Mouse (Mus musculus): Measurements from ENCODE around the gene Cacnb3. TPM values are rescaled to one million over a fixed set of nuclear protein-coding genes. Genes with fewer than 3 reads are reported as not detected.
A peak's percentile ranks its signal among the peaks of the same experiment; 100 is the strongest.

The Cacnb3 gene
- polyA plus RNA-seq, 1 experiment from 2014 or later: 55.7 TPM

DNA sequence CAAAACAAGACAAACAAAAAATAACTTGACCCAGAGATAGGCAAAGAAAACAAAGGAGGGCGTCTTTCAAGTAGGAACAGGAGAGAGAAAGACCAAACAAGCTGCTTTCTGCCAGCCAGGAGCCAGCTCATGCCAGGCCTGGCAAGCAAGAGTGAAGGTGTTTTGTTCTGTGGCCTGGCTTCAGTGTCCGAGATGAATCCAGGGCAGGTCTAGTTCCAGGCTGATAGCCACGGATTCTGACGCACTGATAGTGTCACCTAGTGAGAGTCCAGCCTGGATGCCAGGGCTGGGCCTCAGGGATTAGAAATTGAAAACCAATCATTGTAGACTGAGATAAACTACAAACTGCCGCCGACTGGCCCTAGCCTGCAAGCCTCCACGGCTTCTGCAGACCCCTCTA lies 47.3 kb downstream of the Cacnb3 start:
- peaks cover 22% of the 10 kb centered on the region for H3K4me1 ChIP-seq
- H3K4me3 ChIP-seq: no peak overlapping the region
- no peak overlapping the region for H3K9ac ChIP-seq
- 68% methylated on average over 7 of the region's 7 CpGs for WGBS
- H3K27me3 ChIP-seq: peaks cover 59% of the 10 kb centered on the region
- no peak for ATAC-seq (ENCODE audit: insufficient number of reproducible peaks, insufficient read depth, low FRiP score, low TSS enrichment, low read depth)
- no peak overlapping the region for H3K27ac ChIP-seq
- H3K36me3 ChIP-seq: no peaks in the 10 kb centered on the region
- H3K9me3 ChIP-seq: no peaks in the 10 kb centered on the region
- H3K4me2 ChIP-seq: no peak overlapping the region; the same call in 1 of the 2 replicates

DNA sequence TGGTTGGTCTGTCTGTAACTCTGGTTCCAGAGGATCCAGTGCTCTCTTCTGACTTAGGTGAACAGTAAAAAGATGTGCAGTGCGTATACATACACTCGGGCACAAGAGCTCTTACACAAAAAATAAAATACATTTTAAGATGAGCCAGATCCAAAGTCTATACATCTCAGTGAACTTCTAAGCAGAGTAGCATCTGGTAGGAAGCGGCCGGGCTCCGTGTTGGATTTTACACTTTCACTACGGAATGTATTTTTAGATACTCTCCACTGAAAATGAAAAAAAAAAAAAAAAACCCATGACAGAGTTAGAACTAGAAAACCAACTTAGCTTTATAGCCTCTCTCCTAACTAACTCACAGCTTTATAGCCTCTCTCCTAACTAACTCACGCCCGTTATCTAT lies 50.0 kb downstream of the Cacnb3 start:
- Histone ChIP-seq H3K9ac (no peak overlapping the region), H3K4me2 (no peak overlapping the region), H3K4me1 (peaks cover 16% of the 10 kb centered on the region), H3K36me3 (no peaks in the 10 kb centered on the region), H3K9me3 (no peaks in the 10 kb centered on the region), H3K27ac (no peak overlapping the region), H3K4me3 (no peak overlapping the region), H3K27me3 (peaks cover 35% of the 10 kb centered on the region)
- WGBS: 90% methylated on average over 8 of the region's 8 CpGs
- ATAC-seq (ENCODE audit: insufficient number of reproducible peaks, insufficient read depth, low FRiP score, low TSS enrichment, low read depth): no peak

DNA sequence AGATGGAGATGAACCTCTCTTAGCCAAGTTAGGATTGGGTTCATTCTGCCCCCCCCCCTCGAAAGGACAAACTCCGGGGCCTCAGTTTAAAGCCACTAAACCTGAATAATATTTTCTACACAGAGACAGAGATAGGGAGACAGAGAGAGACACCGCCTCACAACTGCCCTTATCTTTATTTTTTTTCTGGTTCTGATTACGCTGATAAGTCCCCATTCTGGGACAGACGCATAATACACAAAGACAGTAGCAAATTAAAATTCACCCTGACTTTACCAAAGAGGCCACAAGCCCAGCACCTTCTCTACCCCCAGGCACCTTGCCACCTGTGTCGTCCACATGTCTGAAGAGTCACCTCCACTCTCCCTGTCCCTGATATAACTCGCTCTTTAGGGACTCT lies 51.0 kb downstream of the Cacnb3 start:
- ATAC-seq (ENCODE audit: insufficient number of reproducible peaks, insufficient read depth, low FRiP score, low TSS enrichment, low read depth): no peak
- Histone ChIP-seq H3K27me3 (peaks cover 25% of the 10 kb centered on the region), H3K4me1 (peaks cover 7% of the 10 kb centered on the region), H3K9me3 (no peaks in the 10 kb centered on the region), H3K9ac (no peak overlapping the region), H3K36me3 (no peaks in the 10 kb centered on the region), H3K4me2 (no peak overlapping the region), H3K27ac (no peak overlapping the region), H3K4me3 (no peak overlapping the region)
- WGBS: 78% methylated on average over 7 of the region's 7 CpGs

DNA sequence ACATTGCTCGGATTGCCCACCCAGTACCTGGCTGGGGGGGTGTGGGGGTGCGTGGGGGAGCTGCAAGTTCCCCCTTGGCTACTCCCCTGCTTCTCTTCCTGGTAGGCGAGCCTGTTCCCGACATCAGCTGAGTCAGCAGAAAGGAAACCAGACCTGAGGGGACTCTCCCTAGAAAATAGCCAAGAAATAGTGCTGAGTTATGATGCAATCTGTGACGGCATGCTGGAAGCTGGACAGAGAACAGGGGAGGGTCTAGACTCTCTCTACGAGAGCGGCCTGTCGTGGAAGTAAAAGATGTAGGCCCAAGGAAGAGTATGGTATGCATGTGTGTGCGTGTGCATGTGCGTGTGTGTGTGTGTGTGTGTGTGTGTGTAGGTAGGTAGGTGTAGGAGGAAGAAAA lies 52.5 kb downstream of the Cacnb3 start:
- Histone ChIP-seq H3K4me3 (no peak overlapping the region), H3K36me3 (no peaks in the 10 kb centered on the region), H3K4me2 (no peak overlapping the region), H3K4me1 (no peaks in the 10 kb centered on the region), H3K9ac (no peak overlapping the region), H3K27me3 (peaks cover 10% of the 10 kb centered on the region), H3K9me3 (no peaks in the 10 kb centered on the region), H3K27ac (no peak overlapping the region)
- 63% methylated on average over 10 of the region's 10 CpGs for WGBS
- no peak for ATAC-seq (ENCODE audit: insufficient number of reproducible peaks, insufficient read depth, low FRiP score, low TSS enrichment, low read depth)

DNA sequence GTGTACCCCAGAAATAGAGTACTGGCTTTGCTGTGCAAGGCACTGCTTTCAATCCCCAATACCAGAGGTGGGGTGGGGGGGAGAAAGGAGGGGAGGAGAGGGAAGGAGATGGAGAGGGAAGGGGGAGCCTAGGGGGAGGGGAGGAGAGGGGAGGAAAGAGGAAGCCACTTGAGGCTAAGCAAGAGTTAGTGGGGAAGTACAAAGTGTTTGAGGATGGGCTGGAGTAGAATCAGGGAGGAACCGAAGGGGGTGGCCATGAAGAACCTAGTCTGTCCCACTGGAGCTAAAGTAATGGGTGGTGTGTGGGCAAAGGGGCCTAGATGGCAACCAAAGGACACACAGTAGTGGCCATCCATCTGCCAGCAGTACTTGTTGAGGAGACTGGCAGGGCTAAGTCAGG lies 53.1 kb downstream of the Cacnb3 start:
- no peak for ATAC-seq (ENCODE audit: insufficient number of reproducible peaks, insufficient read depth, low FRiP score, low TSS enrichment, low read depth)
- Histone ChIP-seq H3K27me3 (peaks cover 4% of the 10 kb centered on the region), H3K4me3 (no peak overlapping the region), H3K4me2 (no peak overlapping the region), H3K27ac (no peak overlapping the region), H3K4me1 (no peaks in the 10 kb centered on the region), H3K9me3 (no peaks in the 10 kb centered on the region), H3K36me3 (no peaks in the 10 kb centered on the region), H3K9ac (no peak overlapping the region)
- 79% methylated on average over 1 of the region's 1 CpGs for WGBS

DNA sequence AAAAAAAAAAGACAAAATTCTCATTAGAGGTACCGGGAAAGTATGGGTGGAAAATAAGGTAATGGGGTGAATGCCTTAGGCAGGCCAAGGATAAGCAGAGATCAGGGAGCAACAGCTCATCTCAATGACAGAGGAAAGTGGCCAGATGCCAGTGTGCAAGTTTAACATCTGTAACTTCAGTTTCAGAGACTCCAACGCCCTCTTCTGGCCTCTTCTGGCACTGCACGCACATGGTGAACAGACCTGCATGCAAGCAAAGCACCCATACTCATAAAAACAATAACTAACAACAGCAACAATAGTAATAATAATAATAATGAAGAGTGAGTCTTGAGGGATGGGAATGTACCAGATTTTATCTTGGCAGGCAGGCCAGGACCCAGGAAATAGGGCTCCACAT lies 55.3 kb downstream of the Cacnb3 start:
- H3K27ac ChIP-seq: no peak overlapping the region
- ATAC-seq (ENCODE audit: insufficient number of reproducible peaks, insufficient read depth, low FRiP score, low TSS enrichment, low read depth): no peak
- no peaks in the 10 kb centered on the region for H3K4me1 ChIP-seq
- no peak overlapping the region for H3K4me3 ChIP-seq
- H3K27me3 ChIP-seq: no peaks in the 10 kb centered on the region; the same call in 1 of the 2 replicates
- H3K36me3 ChIP-seq: no peaks in the 10 kb centered on the region
- H3K9ac ChIP-seq: no peak overlapping the region
- no peak overlapping the region for H3K4me2 ChIP-seq
- 68% methylated on average over 3 of the region's 3 CpGs for WGBS
- H3K9me3 ChIP-seq: no peaks in the 10 kb centered on the region

DNA sequence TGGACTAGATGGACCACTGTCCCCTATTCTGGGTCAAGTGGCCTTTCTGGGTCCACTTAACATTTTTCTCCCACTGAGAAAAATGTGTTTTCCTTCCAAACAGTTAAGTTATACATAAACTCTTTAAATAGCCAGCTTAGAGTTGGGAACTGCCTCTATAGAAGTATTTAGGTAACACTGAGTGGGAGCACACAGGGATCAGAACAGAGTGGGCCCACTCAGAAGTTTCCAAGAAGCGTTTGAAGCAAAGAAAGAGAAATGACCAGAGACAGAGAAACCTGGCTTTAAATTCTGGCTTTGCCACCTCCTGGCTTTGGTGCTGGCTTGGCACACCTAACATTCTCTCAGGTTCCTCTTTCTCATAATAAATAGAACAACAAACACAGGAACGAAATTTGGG lies 59.0 kb downstream of the Cacnb3 start:
- no peaks in the 10 kb centered on the region for H3K36me3 ChIP-seq
- peaks cover 12% of the 10 kb centered on the region for H3K4me1 ChIP-seq
- no peak overlapping the region for H3K27ac ChIP-seq
- no peak overlapping the region for H3K4me3 ChIP-seq
- no peak overlapping the region for H3K4me2 ChIP-seq
- H3K9me3 ChIP-seq: no peaks in the 10 kb centered on the region
- H3K27me3 ChIP-seq: no peaks in the 10 kb centered on the region
- ATAC-seq (ENCODE audit: insufficient number of reproducible peaks, insufficient read depth, low FRiP score, low TSS enrichment, low read depth): no peak
- 81% methylated on average over 2 of the region's 2 CpGs for WGBS
- H3K9ac ChIP-seq: no peak overlapping the region

DNA sequence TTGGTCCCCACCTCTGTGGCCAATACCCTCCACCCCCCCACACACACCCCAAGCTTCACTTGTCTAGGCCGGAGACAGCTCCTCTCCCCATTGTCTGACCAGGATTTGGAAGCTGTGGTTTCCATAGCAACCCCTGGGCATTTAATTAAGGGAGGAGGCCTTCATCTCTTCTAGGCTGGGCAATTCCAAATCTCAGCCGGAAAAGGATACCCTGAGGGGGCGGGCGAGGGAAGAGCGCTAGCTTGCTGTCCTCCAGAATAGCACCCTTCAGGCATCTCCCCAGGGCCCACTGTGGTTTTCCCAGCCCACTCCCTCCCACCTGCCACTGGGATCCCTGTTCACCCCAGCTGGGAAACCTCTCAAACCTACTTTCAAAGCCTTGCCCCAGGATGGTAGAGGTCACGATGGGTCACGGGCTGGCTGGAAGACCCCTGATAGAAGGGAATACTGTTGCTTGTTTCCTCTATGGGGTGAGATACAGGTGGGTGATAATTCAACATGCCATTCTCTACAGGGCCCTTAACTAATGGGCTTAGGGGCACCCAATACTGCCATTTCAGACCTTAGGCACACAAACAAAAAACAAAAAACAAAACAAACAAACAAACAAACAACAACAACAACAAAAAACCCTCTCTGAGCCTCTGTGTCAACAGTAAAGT lies 61.0 kb downstream of the Cacnb3 start:
- Histone ChIP-seq H3K36me3 (no peaks in the 10 kb centered on the region), H3K27ac (no peak overlapping the region), H3K9me3 (no peaks in the 10 kb centered on the region), H3K4me1 (peaks cover 12% of the 10 kb centered on the region), H3K4me3 (no peak overlapping the region), H3K27me3 (no peaks in the 10 kb centered on the region), H3K4me2 (no peak overlapping the region), H3K9ac (no peak overlapping the region)
- no peak for ATAC-seq (ENCODE audit: insufficient number of reproducible peaks, insufficient read depth, low FRiP score, low TSS enrichment, low read depth)
- WGBS: 18% methylated on average over 7 of the region's 7 CpGs

DNA sequence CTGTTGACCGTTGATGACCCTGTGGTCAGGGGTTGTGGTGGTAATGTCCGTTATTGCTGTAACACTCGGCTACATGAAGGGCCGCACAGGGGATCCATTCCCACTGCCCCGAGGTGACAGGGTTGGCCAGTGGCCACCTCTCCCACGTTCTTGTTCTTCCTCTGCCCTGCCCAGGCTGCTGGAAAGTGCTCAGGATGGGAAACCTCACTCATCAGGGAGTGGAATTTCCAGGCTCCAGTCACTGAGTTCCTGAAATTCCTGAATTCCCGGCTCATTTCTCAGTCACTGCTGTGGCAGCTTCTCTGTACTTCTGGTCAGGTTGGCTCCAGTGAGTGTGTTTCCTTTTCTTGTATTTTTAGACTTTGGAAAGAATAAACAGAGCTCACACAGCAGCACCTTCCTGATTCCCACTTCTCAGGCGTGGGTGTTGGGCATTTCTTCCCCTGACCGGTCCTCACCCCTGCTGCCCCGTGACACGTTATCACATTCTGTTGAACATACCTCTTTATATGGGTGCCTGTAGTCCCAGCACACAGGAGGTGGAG lies 61.6 kb downstream of the Cacnb3 start:
- Histone ChIP-seq H3K4me3 (no peak overlapping the region), H3K9ac (no peak overlapping the region), H3K27me3 (no peaks in the 10 kb centered on the region), H3K4me2 (no peak overlapping the region), H3K36me3 (no peaks in the 10 kb centered on the region), H3K27ac (peak overlapping the region; percentile 51), H3K4me1 (peaks cover 12% of the 10 kb centered on the region), H3K9me3 (no peaks in the 10 kb centered on the region)
- 44% methylated on average over 11 of the region's 11 CpGs for WGBS
- no peak for ATAC-seq (ENCODE audit: insufficient number of reproducible peaks, insufficient read depth, low FRiP score, low TSS enrichment, low read depth)

Other genes starting within 250 kb of the Cacnb3 start
- not detected in 2 replicates for gene Olfr283, start 249.9 kb upstream of the Cacnb3 start, polyA plus RNA-seq (2015; fragmentation: Nextera tagmentation; extraction: Ambion mirVana)
- gene Olfr282, start 199.6 kb upstream of the Cacnb3 start, polyA plus RNA-seq (2015; fragmentation: Nextera tagmentation; extraction: Ambion mirVana): not detected in 2 replicates
- 0.22 TPM in 1 of 2 replicates, not detected in the other for gene Olfr281, start 178.3 kb upstream of the Cacnb3 start, polyA plus RNA-seq (2015; fragmentation: Nextera tagmentation; extraction: Ambion mirVana)
- gene OR5BS1P, start 160.9 kb upstream of the Cacnb3 start, polyA plus RNA-seq (2015; fragmentation: Nextera tagmentation; extraction: Ambion mirVana): not detected in 2 replicates
- gene Lalba, start 148.1 kb upstream of the Cacnb3 start, polyA plus RNA-seq (2015; fragmentation: Nextera tagmentation; extraction: Ambion mirVana): not detected in 2 replicates
- not detected in 2 replicates for gene Olfr279, start 138.4 kb upstream of the Cacnb3 start, polyA plus RNA-seq (2015; fragmentation: Nextera tagmentation; extraction: Ambion mirVana)
- 139 and 142 TPM in 2 replicates for gene Kansl2, start 96.6 kb upstream of the Cacnb3 start, polyA plus RNA-seq (2015; fragmentation: Nextera tagmentation; extraction: Ambion mirVana)
- 63.1 and 66.2 TPM in 2 replicates for gene Ccnt1, start 59.9 kb upstream of the Cacnb3 start, polyA plus RNA-seq (2015; fragmentation: Nextera tagmentation; extraction: Ambion mirVana)
- not detected in 2 replicates for gene 4930415O20Rik, start 59.8 kb upstream of the Cacnb3 start, polyA plus RNA-seq (2015; fragmentation: Nextera tagmentation; extraction: Ambion mirVana)
- gene Adcy6, start 20.8 kb upstream of the Cacnb3 start, polyA plus RNA-seq (2015; fragmentation: Nextera tagmentation; extraction: Ambion mirVana): 11.7 and 19.5 TPM in 2 replicates
- 34.5 and 35.4 TPM in 2 replicates for gene Ddx23, start 32.1 kb downstream of the Cacnb3 start, polyA plus RNA-seq (2015; fragmentation: Nextera tagmentation; extraction: Ambion mirVana)
- gene Rnd1, start 46.6 kb downstream of the Cacnb3 start, polyA plus RNA-seq (2015; fragmentation: Nextera tagmentation; extraction: Ambion mirVana): 0.50 and 0.59 TPM in 2 replicates
- 0.94 and 1.3 TPM in 2 replicates for gene Ccdc65, start 77.4 kb downstream of the Cacnb3 start, polyA plus RNA-seq (2015; fragmentation: Nextera tagmentation; extraction: Ambion mirVana)
- 40.9 and 48.3 TPM in 2 replicates for gene Fkbp11, start 97.4 kb downstream of the Cacnb3 start, polyA plus RNA-seq (2015; fragmentation: Nextera tagmentation; extraction: Ambion mirVana)
- gene Arf3, start 132.4 kb downstream of the Cacnb3 start, polyA plus RNA-seq (2015; fragmentation: Nextera tagmentation; extraction: Ambion mirVana): 44.1 and 44.6 TPM in 2 replicates
- 4.9 and 5.3 TPM in 2 replicates for gene Wnt10b, start 147.3 kb downstream of the Cacnb3 start, polyA plus RNA-seq (2015; fragmentation: Nextera tagmentation; extraction: Ambion mirVana)
- gene Wnt1, start 159.0 kb downstream of the Cacnb3 start, polyA plus RNA-seq (2015; fragmentation: Nextera tagmentation; extraction: Ambion mirVana): not detected in 2 replicates
- 0.07 TPM in 1 of 2 replicates, not detected in the other for gene Ddn, start 178.7 kb downstream of the Cacnb3 start, polyA plus RNA-seq (2015; fragmentation: Nextera tagmentation; extraction: Ambion mirVana)
- 90.4 and 92.5 TPM in 2 replicates for gene Prkag1, start 200.7 kb downstream of the Cacnb3 start, polyA plus RNA-seq (2015; fragmentation: Nextera tagmentation; extraction: Ambion mirVana)
- 14.4 and 15.2 TPM in 2 replicates for gene Kmt2d, start 240.4 kb downstream of the Cacnb3 start, polyA plus RNA-seq (2015; fragmentation: Nextera tagmentation; extraction: Ambion mirVana)

Data from embryonic facial prominence, embryonic 13.5 days (tissue).